Mouse (Mus musculus): ENCODE results near the gene Exoc6b. TPM values are rescaled to one million over a fixed set of nuclear protein-coding genes. Genes with fewer than 3 reads are reported as not detected.

Exoc6b gene
- total and polyA plus RNA-seq, 3 experiments: 0.76 to 8.7 (median 6.9) TPM

DNA sequence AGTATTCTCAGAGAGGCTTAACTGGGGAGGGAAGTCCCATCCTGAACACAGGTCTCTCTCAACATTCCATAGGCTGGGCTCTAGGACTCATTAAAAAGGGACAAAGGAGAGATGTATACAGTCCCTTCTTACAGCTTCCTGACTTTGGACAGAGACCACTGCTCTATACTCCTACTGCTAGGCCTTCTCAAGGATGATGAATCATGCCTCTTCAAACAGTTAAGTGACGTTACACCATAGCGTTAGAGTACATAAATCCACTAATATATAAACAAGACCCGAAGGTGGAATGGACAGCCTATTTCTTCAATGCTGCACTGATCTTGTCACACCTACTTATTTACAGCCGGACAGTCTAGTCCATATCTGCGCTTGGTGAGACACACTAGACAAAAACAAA lies 369.7 kb downstream of the Exoc6b start:
- TF ChIP-seq TAL1 (conservative IDR thresholded peaks at IDR 0.05; ENCODE audit: low read depth, low read length): no peak
- peaks cover 10% of the 10 kb centered on the region for H3K27me3 ChIP-seq (ENCODE audit: insufficient read depth, low read length)
- ATAC-seq (ENCODE audit: extremely low read depth, insufficient number of reproducible peaks, low FRiP score, poor library complexity, severe bottlenecking): no peak

GRCm38 (mm10) chr6:84698288-84698673 lies 371.0 kb downstream of the Exoc6b start:
- TF ChIP-seq POLR2AphosphoS5 (IDR thresholded peaks at IDR 0.05; ENCODE audit: insufficient replicate concordance, low read depth, low read length) (no peak), GATA2 (IDR thresholded peaks at IDR 0.05; ENCODE audit: borderline replicate concordance, low read depth, low read length) (no peak), GATA1 (IDR thresholded peaks at IDR 0.05; ENCODE audit: borderline replicate concordance, low read length) (no peak), CTCF (IDR thresholded peaks at IDR 0.05; ENCODE audit: low read depth, low read length) (no peak), TAL1 (conservative IDR thresholded peaks at IDR 0.05; ENCODE audit: low read depth, low read length) (no peak)
- H3K9me3 ChIP-seq (replicated peaks): no peaks in the 10 kb centered on the region
- no peaks in the 10 kb centered on the region for H3K4me1 ChIP-seq (ENCODE audit: insufficient read depth, low read depth, low read length)
- no peak overlapping the region for H3K4me3 ChIP-seq (ENCODE audit: low read depth, low read length)
- DNase-seq (ENCODE audit: low spot score): no peak
- H3K27me3 ChIP-seq (ENCODE audit: insufficient read depth, low read length): peaks cover 10% of the 10 kb centered on the region
- ATAC-seq (ENCODE audit: extremely low read depth, insufficient number of reproducible peaks, low FRiP score, poor library complexity, severe bottlenecking): no peak
- no peaks in the 10 kb centered on the region for H3K36me3 ChIP-seq (replicated peaks)

More for the DNA sequence above, 369.7 kb downstream of the Exoc6b start:
- Histone ChIP-seq H3K9me3 (replicated peaks) (no peaks in the 10 kb centered on the region), H3K4me1 (ENCODE audit: insufficient read depth, low read depth, low read length) (no peaks in the 10 kb centered on the region), H3K4me3 (ENCODE audit: low read depth, low read length) (no peak overlapping the region), H3K36me3 (replicated peaks) (no peaks in the 10 kb centered on the region)
- no peak for DNase-seq (ENCODE audit: low spot score)

DNA sequence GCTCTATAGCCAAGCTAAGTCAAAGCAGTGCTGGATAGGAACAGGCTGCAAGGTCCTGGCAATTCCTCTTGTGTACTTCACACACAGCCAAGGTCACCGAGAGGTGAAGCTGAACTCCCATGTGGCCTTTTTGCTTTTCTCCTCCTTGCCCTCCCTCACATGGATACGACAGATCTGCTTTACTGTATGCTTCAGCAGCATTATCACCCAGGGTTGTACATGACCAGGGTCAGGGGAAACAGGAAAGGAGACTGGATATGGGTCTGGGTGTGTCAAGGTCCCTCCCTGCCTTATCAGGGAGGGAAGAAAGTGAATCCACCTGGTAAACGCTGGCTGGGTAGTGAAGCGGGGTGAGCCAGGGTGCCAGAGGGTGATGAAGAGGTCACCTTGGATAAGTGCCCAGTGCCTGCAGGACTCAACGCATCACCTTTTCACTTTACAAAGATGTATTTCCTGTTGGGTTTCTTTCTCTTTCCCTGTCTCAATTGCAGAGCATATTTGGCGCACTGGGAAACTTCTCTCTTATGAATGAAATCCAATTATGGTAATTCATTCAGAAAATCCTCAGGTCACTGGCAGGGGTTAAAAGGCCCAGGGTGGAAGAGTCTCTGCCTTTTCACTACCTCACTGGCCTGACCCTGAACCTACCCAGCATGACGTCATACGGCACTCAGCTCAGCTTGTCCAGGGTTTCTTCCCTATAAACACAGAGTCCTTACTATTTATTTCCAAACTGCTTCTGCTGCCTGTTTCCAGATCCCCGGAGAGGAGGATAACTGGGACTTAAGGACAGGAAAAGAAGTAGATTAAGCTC lies 371.6 kb downstream of the Exoc6b start:
- H3K9me3 ChIP-seq (replicated peaks): no peaks in the 10 kb centered on the region
- H3K36me3 ChIP-seq (replicated peaks): no peaks in the 10 kb centered on the region
- no peak for DNase-seq (ENCODE audit: low spot score)
- peaks cover 13% of the 10 kb centered on the region for H3K27me3 ChIP-seq (ENCODE audit: insufficient read depth, low read length)
- no peak overlapping the region for H3K4me3 ChIP-seq (ENCODE audit: low read depth, low read length)
- no peaks in the 10 kb centered on the region for H3K4me1 ChIP-seq (ENCODE audit: insufficient read depth, low read depth, low read length)
- ATAC-seq (ENCODE audit: extremely low read depth, insufficient number of reproducible peaks, low FRiP score, poor library complexity, severe bottlenecking): no peak
- TF ChIP-seq GATA2 (IDR thresholded peaks at IDR 0.05; ENCODE audit: borderline replicate concordance, low read depth, low read length) (no peak), CTCF (IDR thresholded peaks at IDR 0.05; ENCODE audit: low read depth, low read length) (no peak)

DNA sequence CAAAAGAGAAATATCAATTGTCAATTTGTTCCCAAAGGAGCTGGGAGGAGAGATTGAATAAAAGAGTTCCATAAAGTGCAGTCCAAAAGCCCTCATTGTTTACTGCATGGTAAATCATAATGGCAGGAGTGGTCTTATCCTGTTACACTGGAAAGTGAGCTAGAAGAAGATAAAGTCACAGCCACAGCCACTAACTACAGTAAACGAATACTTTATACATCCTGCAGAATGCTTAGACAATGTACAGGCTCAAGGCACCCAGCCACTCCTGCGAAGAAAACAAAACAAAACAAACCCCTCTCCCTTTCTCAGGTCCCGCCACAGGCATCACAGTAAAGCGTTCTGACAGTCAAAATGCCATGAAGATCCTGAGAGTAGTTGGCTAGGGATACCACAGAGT lies 375.5 kb downstream of the Exoc6b start:
- ATAC-seq (ENCODE audit: extremely low read depth, insufficient number of reproducible peaks, low FRiP score, poor library complexity, severe bottlenecking) (no peak), DNase-seq (ENCODE audit: low spot score) (no peak)
- Histone ChIP-seq H3K4me1 (ENCODE audit: insufficient read depth, low read depth, low read length) (no peaks in the 10 kb centered on the region), H3K36me3 (replicated peaks) (no peaks in the 10 kb centered on the region), H3K9me3 (replicated peaks) (no peaks in the 10 kb centered on the region), H3K27me3 (ENCODE audit: insufficient read depth, low read length) (peaks cover 14% of the 10 kb centered on the region), H3K4me3 (ENCODE audit: low read depth, low read length) (no peak overlapping the region)
- TF ChIP-seq CTCF (IDR thresholded peaks at IDR 0.05; ENCODE audit: low read depth, low read length) (no peak), POLR2AphosphoS5 (IDR thresholded peaks at IDR 0.05; ENCODE audit: insufficient replicate concordance, low read depth, low read length) (no peak), GATA2 (IDR thresholded peaks at IDR 0.05; ENCODE audit: borderline replicate concordance, low read depth, low read length) (no peak), GATA1 (IDR thresholded peaks at IDR 0.05; ENCODE audit: borderline replicate concordance, low read length) (no peak), TAL1 (conservative IDR thresholded peaks at IDR 0.05; ENCODE audit: low read depth, low read length) (no peak)

DNA sequence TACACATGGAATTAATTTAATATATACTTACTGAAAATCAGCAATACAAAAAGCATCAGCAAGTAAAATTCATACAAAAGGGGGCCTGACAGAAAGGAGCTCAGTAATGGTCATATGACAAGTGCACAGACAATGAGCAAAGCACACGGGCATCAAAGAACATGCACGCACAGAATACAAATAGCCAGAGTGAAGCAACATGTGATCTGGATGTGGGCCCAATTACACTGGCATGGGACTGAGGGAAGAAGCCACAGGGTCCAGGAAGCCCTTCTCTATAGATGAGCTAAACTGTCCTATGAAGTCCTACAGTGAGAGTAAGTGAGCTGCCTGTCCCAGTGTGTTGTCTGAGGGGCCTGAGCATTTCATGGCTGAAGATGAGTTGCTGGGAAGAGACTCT lies 376.1 kb downstream of the Exoc6b start:
- no peak for DNase-seq (ENCODE audit: low spot score)
- Histone ChIP-seq H3K9me3 (replicated peaks) (no peaks in the 10 kb centered on the region), H3K27me3 (ENCODE audit: insufficient read depth, low read length) (peaks cover 14% of the 10 kb centered on the region), H3K4me1 (ENCODE audit: insufficient read depth, low read depth, low read length) (no peaks in the 10 kb centered on the region), H3K4me3 (ENCODE audit: low read depth, low read length) (no peak overlapping the region), H3K36me3 (replicated peaks) (no peaks in the 10 kb centered on the region)
- TF ChIP-seq TAL1 (conservative IDR thresholded peaks at IDR 0.05; ENCODE audit: low read depth, low read length) (no peak), CTCF (IDR thresholded peaks at IDR 0.05; ENCODE audit: low read depth, low read length) (no peak), GATA1 (IDR thresholded peaks at IDR 0.05; ENCODE audit: borderline replicate concordance, low read length) (no peak), GATA2 (IDR thresholded peaks at IDR 0.05; ENCODE audit: borderline replicate concordance, low read depth, low read length) (no peak), POLR2AphosphoS5 (IDR thresholded peaks at IDR 0.05; ENCODE audit: insufficient replicate concordance, low read depth, low read length) (no peak)
- ATAC-seq (ENCODE audit: extremely low read depth, insufficient number of reproducible peaks, low FRiP score, poor library complexity, severe bottlenecking): no peak

DNA sequence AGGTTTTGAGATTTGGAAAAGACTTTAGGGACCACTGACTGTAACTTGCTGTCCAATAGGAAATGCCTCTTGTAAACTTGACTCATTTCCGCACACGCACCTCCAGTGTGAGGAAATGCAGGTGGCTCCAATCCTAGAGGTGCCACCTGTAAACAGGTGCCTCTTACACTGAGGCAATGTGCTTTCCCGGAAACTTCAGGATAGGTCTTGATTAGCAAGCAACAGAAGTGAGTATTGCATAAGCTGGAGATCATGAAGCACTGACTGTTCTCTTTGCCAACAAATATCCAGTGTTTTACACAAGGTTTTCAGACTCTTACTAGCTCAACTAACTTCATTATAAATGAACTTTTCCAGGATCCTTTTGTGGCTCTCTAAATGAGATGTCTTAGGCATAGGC lies 377.4 kb downstream of the Exoc6b start:
- H3K4me1 ChIP-seq (ENCODE audit: insufficient read depth, low read depth, low read length): no peaks in the 10 kb centered on the region
- TF ChIP-seq CTCF (IDR thresholded peaks at IDR 0.05; ENCODE audit: low read depth, low read length) (no peak), GATA1 (IDR thresholded peaks at IDR 0.05; ENCODE audit: borderline replicate concordance, low read length) (no peak), TAL1 (conservative IDR thresholded peaks at IDR 0.05; ENCODE audit: low read depth, low read length) (no peak), GATA2 (IDR thresholded peaks at IDR 0.05; ENCODE audit: borderline replicate concordance, low read depth, low read length) (no peak), POLR2AphosphoS5 (IDR thresholded peaks at IDR 0.05; ENCODE audit: insufficient replicate concordance, low read depth, low read length) (no peak)
- no peak overlapping the region for H3K4me3 ChIP-seq (ENCODE audit: low read depth, low read length)
- no peaks in the 10 kb centered on the region for H3K36me3 ChIP-seq (replicated peaks)
- H3K27me3 ChIP-seq (ENCODE audit: insufficient read depth, low read length): peaks cover 8% of the 10 kb centered on the region; the same call in 1 of the 2 replicates
- no peaks in the 10 kb centered on the region for H3K9me3 ChIP-seq (replicated peaks)
- DNase-seq (ENCODE audit: low spot score): no peak
- no peak for ATAC-seq (ENCODE audit: extremely low read depth, insufficient number of reproducible peaks, low FRiP score, poor library complexity, severe bottlenecking)

All from G1E (cell line).